Mouse (Mus musculus): ENCODE results near the gene Tppp3. TPM values are rescaled to one million over a fixed set of nuclear protein-coding genes. Genes with fewer than 3 reads are reported as not detected.

Tppp3 gene
- polyA plus RNA-seq, 1 experiment = 21.5 TPM

DNA sequence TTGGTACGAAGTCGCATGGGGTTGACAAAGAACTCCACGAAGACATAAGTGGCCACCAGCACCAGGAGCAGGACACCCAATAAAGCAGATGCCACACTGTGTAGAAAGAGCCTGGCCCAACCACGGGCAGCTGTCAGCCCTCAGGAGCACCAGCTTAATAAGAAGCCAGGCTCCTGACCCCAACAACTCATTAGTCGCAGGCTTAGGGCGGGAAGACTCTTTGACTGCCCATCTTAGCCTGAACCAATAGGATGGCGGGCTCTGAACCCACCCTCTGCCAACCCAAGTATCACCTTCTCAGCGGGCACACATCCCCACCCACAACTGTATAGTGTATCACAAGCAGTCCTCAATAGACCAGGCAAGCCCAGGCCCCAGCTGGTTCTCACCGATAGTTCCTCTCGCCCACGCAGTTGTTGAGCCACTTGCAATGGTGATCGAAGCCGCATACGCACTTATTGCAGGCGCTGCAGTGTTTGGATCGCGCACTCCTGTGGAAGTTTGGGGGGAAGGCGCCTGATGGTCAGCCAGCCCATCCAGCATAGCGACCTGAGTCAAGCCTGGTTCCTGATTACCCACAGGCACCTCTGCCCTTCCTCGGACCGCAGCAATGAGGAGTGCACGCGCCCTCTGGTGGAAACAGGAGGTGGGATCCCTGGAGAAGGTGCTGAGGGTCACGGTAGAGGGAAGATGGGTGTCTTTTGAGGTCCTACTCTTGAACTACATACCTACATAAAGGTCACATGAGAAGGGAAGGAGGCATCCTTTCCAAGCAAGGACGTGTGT, 5.5 kb upstream of the Tppp3 start:
- TF ChIP-seq POLR2A (IDR thresholded peaks at IDR 0.05; ENCODE audit: control insufficient read depth, low read depth, low read length) = no peak
- peak; percentile 60; the same call in 1 of the 2 replicates for TF ChIP-seq CTCF (IDR thresholded peaks at IDR 0.05; ENCODE audit: control insufficient read depth, insufficient read depth, insufficient replicate concordance, low read depth, low read length)
- Histone ChIP-seq H3K4me3 (ENCODE audit: control insufficient read depth, low read depth, low read length) (no peak overlapping the region), H3K27me3 (ENCODE audit: control insufficient read depth, insufficient read depth, low read length) (no peaks in the 10 kb centered on the region), H3K4me1 (ENCODE audit: control insufficient read depth, insufficient read depth, low read length) (peaks cover 12% of the 10 kb centered on the region), H3K36me3 (ENCODE audit: control insufficient read depth, insufficient read depth, low read length) (peaks cover 2% of the 10 kb centered on the region; the same call in 1 of the 2 replicates), H3K27ac (ENCODE audit: control insufficient read depth, insufficient read depth, low read depth, low read length) (no peak overlapping the region)

DNA sequence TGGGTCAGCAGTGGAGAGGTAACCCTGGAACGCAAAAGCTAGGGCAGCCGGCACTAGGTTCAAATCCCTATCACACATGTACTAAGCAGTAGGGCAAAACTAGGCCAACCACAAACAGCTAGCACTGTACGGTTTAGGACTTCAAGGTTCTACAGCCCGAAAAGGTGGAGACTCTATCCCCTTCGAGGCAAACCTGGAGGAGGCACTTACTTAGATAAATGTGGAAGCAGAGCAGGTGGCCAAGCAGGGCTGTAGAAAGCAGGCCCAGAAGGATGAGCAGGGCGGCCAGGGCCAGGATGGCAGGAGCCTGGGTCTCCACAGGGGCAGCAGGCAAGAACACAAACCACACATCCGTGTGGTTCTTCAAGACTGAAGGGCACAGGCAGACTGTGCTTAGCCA, 4.8 kb upstream of the Tppp3 start:
- peaks cover 2% of the 10 kb centered on the region; the same call in 1 of the 2 replicates for H3K36me3 ChIP-seq (ENCODE audit: control insufficient read depth, insufficient read depth, low read length)
- no peak for TF ChIP-seq CTCF (IDR thresholded peaks at IDR 0.05; ENCODE audit: control insufficient read depth, insufficient read depth, insufficient replicate concordance, low read depth, low read length)
- H3K4me3 ChIP-seq (ENCODE audit: control insufficient read depth, low read depth, low read length) = no peak overlapping the region
- H3K27ac ChIP-seq (ENCODE audit: control insufficient read depth, insufficient read depth, low read depth, low read length) = no peak overlapping the region
- H3K4me1 ChIP-seq (ENCODE audit: control insufficient read depth, insufficient read depth, low read length) = peaks cover 18% of the 10 kb centered on the region
- no peaks in the 10 kb centered on the region for H3K27me3 ChIP-seq (ENCODE audit: control insufficient read depth, insufficient read depth, low read length)

DNA sequence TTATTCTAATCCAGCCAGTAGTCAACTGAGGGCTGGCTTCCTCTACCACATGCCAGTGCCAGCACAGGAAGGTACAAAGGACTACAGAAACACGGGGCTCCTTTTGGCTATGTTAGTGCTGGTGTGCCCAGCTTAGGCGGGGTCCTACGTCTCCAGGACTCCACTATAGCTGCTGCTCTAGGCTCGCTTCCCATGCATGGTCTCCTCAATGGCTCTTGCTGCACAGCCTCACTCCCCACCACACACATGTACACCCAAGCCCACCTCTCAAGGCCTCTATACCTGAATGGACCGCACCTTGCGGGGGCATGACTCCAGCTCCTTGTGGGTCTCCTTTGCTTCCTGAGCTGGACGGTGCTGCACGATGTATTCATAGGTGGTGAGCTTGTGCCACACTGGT, 4.4 kb upstream of the Tppp3 start:
- Histone ChIP-seq H3K27me3 (ENCODE audit: control insufficient read depth, insufficient read depth, low read length) (no peaks in the 10 kb centered on the region), H3K4me3 (ENCODE audit: control insufficient read depth, low read depth, low read length) (no peak overlapping the region), H3K27ac (ENCODE audit: control insufficient read depth, insufficient read depth, low read depth, low read length) (no peak overlapping the region), H3K4me1 (ENCODE audit: control insufficient read depth, insufficient read depth, low read length) (peaks cover 23% of the 10 kb centered on the region), H3K36me3 (ENCODE audit: control insufficient read depth, insufficient read depth, low read length) (peaks cover 2% of the 10 kb centered on the region; the same call in 1 of the 2 replicates)
- TF ChIP-seq POLR2A (IDR thresholded peaks at IDR 0.05; ENCODE audit: control insufficient read depth, low read depth, low read length) (no peak), CTCF (IDR thresholded peaks at IDR 0.05; ENCODE audit: control insufficient read depth, insufficient read depth, insufficient replicate concordance, low read depth, low read length) (no peak)

DNA sequence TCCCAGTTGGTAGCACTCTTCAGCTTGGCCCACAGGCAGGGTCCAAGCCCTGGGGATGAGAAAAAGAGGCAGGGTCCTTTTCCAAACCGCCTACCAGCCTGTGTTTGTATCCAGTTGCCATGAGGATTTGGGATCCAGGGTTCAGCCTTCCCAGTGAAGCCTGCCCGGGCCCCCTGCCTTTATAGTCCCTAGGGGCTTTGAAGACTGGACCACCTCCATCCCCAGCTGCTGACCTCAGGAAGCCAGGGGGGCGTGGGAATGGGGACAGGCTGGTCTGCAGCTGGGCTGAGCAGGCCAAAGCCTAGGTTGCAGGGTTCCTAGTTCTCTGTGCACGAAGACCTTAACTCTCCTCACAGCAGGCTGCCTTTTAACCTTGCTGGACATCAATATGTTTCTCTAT, 3.9 kb upstream of the Tppp3 start:
- no peak for TF ChIP-seq POLR2A (IDR thresholded peaks at IDR 0.05; ENCODE audit: control insufficient read depth, low read depth, low read length)
- no peak for TF ChIP-seq CTCF (IDR thresholded peaks at IDR 0.05; ENCODE audit: control insufficient read depth, insufficient read depth, insufficient replicate concordance, low read depth, low read length)
- peaks cover 25% of the 10 kb centered on the region for H3K4me1 ChIP-seq (ENCODE audit: control insufficient read depth, insufficient read depth, low read length)
- no peak overlapping the region for H3K27ac ChIP-seq (ENCODE audit: control insufficient read depth, insufficient read depth, low read depth, low read length)
- H3K27me3 ChIP-seq (ENCODE audit: control insufficient read depth, insufficient read depth, low read length) = no peaks in the 10 kb centered on the region
- H3K36me3 ChIP-seq (ENCODE audit: control insufficient read depth, insufficient read depth, low read length) = peaks cover 2% of the 10 kb centered on the region; the same call in 1 of the 2 replicates
- H3K4me3 ChIP-seq (ENCODE audit: control insufficient read depth, low read depth, low read length) = no peak overlapping the region

DNA sequence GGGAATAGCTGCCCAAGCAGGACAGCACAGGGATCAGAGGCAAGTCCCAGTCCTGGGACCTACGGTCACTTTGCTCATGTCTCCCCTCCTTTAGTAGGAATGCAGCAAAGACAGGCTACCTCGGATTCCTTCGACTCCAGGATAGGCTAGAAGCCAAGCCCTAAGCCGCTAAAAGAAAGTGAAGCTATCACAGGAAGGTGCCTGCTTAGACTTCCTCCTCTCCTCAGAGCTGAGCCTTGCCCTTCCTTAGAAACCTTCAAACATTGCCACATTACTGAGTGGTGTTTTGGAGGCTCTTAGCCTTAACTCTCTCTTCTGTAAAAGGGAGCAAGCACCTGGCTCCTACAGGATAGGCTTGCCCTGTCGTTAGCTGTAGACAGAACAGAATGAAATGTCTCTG, 3.4 kb upstream of the Tppp3 start:
- Histone ChIP-seq H3K36me3 (ENCODE audit: control insufficient read depth, insufficient read depth, low read length) (peaks cover 2% of the 10 kb centered on the region; the same call in 1 of the 2 replicates), H3K4me1 (ENCODE audit: control insufficient read depth, insufficient read depth, low read length) (peaks cover 26% of the 10 kb centered on the region), H3K27me3 (ENCODE audit: control insufficient read depth, insufficient read depth, low read length) (no peaks in the 10 kb centered on the region), H3K27ac (ENCODE audit: control insufficient read depth, insufficient read depth, low read depth, low read length) (no peak overlapping the region), H3K4me3 (ENCODE audit: control insufficient read depth, low read depth, low read length) (no peak overlapping the region)
- TF ChIP-seq POLR2A (IDR thresholded peaks at IDR 0.05; ENCODE audit: control insufficient read depth, low read depth, low read length) = no peak
- no peak for TF ChIP-seq CTCF (IDR thresholded peaks at IDR 0.05; ENCODE audit: control insufficient read depth, insufficient read depth, insufficient replicate concordance, low read depth, low read length)

DNA sequence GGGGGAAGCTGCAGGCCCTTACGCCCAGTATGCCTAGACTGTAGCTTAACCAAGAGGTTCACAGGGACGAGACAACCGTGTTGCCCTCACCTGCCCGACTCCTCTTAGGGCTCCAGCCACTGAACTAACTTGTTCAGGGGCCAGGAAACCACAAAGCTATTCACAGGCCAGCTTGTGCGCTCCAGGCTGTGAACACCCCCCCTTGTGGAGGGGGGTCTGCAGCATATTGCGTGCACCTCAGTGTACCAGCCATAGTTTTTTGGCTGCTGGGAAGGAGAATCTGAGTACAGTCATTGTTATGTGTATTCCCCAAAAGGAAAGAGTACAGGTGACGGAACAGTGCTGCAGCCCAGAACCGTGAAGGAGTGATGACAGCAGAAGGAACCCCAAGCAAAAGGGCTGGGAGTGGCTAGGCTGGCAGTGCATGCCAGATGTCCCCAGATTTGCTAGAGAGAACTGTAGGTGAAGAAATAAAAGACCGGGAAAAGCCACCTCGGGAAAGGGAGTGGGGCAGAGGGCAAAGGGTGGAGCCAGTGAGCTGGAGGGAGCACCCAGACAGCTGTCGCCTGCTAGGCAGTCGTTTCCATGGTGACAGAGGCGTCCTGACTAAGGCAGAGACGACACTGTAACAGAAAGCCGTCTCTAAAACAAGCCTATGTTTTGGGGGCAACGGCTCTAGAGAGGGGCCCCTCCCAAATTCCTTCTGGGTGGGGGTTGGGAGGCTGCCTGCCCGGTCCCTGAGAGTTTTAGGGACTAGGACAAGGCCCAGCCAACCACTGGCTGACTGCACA, 2.7 kb upstream of the Tppp3 start:
- H3K4me3 ChIP-seq (ENCODE audit: control insufficient read depth, low read depth, low read length) = no peak overlapping the region
- peaks cover 2% of the 10 kb centered on the region; the same call in 1 of the 2 replicates for H3K36me3 ChIP-seq (ENCODE audit: control insufficient read depth, insufficient read depth, low read length)
- H3K4me1 ChIP-seq (ENCODE audit: control insufficient read depth, insufficient read depth, low read length) = peaks cover 31% of the 10 kb centered on the region
- no peak overlapping the region for H3K27ac ChIP-seq (ENCODE audit: control insufficient read depth, insufficient read depth, low read depth, low read length)
- H3K27me3 ChIP-seq (ENCODE audit: control insufficient read depth, insufficient read depth, low read length) = no peaks in the 10 kb centered on the region
- TF ChIP-seq CTCF (IDR thresholded peaks at IDR 0.05; ENCODE audit: control insufficient read depth, insufficient read depth, insufficient replicate concordance, low read depth, low read length) (no peak), POLR2A (IDR thresholded peaks at IDR 0.05; ENCODE audit: control insufficient read depth, low read depth, low read length) (no peak)

DNA sequence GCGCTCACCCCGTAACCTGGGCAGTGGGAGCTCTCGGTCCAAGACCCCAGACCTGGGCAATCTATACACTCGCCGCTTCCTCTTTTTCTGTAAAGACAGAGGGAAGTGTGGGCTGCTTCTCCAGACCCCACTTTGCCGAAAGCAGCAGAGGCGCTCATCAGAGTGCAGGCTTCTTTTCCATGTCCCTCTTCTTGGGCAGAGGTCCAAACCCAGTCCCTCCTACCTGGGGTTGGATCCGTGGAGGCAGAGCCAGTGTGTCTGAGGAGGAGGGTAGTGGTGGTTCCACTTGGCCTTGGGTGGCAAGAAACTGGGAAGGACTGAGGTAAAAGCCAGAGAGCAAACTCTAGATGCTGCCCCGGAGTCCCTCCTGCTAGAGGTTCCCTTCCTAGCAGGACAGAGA, 1.7 kb upstream of the Tppp3 start:
- TF ChIP-seq POLR2A (IDR thresholded peaks at IDR 0.05; ENCODE audit: control insufficient read depth, low read depth, low read length) (no peak), CTCF (IDR thresholded peaks at IDR 0.05; ENCODE audit: control insufficient read depth, insufficient read depth, insufficient replicate concordance, low read depth, low read length) (no peak)

More for the DNA sequence above, 1.7 kb upstream of the Tppp3 start:
- peaks cover 34% of the 10 kb centered on the region for H3K4me1 ChIP-seq (ENCODE audit: control insufficient read depth, insufficient read depth, low read length)
- H3K4me3 ChIP-seq (ENCODE audit: control insufficient read depth, low read depth, low read length) = no peak overlapping the region
- peaks cover 2% of the 10 kb centered on the region; the same call in 1 of the 2 replicates for H3K36me3 ChIP-seq (ENCODE audit: control insufficient read depth, insufficient read depth, low read length)
- H3K27me3 ChIP-seq (ENCODE audit: control insufficient read depth, insufficient read depth, low read length) = no peaks in the 10 kb centered on the region
- H3K27ac ChIP-seq (ENCODE audit: control insufficient read depth, insufficient read depth, low read depth, low read length) = no peak overlapping the region

All from testis, adult 2 months (tissue).